Mouse (Mus musculus): ENCODE data around the gene Lipf.

Gene Lipf

GRCm38 (mm10) chr19:33960887-33961286 lies at the start of gene Lipf:
Gene Lipf (plus strand): TSS chr19:33961187.
- no peak for DNase-seq

GRCm38 (mm10) chr19:33924099-33924498 lies 36.9 kb upstream of the Lipf start:
- DNase-seq: no peak

- peak; percentile 19 to 41 for DNase-seq
Measured at GRCm38 (mm10) chr19:33979007-33979406, 18.0 kb downstream of the Lipf start.

GRCm38 (mm10) chr19:33983043-33983442 lies 22.1 kb downstream of the Lipf start:
- DNase-seq: no peak

- no peak for DNase-seq
Measured at GRCm38 (mm10) chr19:34008002-34008401, 47.0 kb downstream of the Lipf start, which contains the start of gene Lipk. Gene Lipk (plus strand): TSS chr19:34008290.

GRCm38 (mm10) chr19:34021440-34022172 lies 60.6 kb downstream of the Lipf start:
- no peak for DNase-seq

GRCm38 (mm10) chr19:34022759-34023158 lies 61.8 kb downstream of the Lipf start:
- DNase-seq: peak; percentile 23 to 62
